Mouse (Mus musculus): ENCODE results near the gene Svip.

DNA sequence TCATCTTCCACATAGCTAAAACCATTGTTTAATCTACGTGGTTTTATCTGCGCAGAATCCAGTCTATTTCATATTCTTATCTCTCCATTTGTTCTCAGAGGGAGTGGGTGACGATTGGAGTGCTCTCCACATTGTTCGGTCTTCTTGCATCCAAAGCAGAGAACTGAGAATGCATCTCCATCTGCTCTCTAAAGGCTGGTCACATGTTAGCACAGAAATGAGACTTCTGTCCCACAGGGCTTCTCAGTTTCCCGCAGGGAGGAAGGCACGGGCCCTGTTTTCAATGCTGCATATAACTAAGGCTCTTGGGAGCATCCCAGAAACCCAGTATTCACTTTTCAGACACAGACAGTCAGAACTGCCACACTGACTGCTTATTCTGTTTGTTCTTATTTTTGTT, 20.1 kb downstream of the Svip start:
- no peak for TF ChIP-seq TAL1 (IDR thresholded peaks at IDR 0.05; ENCODE audit: low read length)
- TF ChIP-seq GATA1 (IDR thresholded peaks at IDR 0.05; ENCODE audit: low read length) = no peak
